Mouse (Mus musculus) kidney, postnatal 0 days (tissue): ENCODE data around the gene Dzip1l. TPM values are rescaled to one million over a fixed set of nuclear protein-coding genes. Genes with fewer than 3 reads are reported as not detected.

Experiments used
- ATAC-seq: fragments of 200-750 bp; cut with Nextera tagmentation; replicated peaks from 2 replicates; pipeline ENCODE4 v1.8.0; 2017; ENCODE audit warnings: low read depth, moderate number of reproducible peaks, moderate TSS enrichment, moderate library complexity; ENCODE audit not compliant: low FRiP score
- DNase-seq: peaks from one replicate; pipeline ENCODE4 v3.0.0-alpha.2; 2016; ENCODE audit warnings: low spot score
- H3K27ac ChIP-seq: fragments of 300-500 bp; sonication (generic); 2 replicates; pipeline ENCODE4 v1.5.1; 2014; ENCODE audit warnings: mild to moderate bottlenecking
- H3K27me3 ChIP-seq: fragments of 300-500 bp; sonication (generic); 2 replicates; pipeline ENCODE4 v1.6.1; 2014; ENCODE audit warnings: low read length, mixed read lengths; ENCODE audit not compliant: insufficient read depth
- H3K36me3 ChIP-seq: fragments of 300-500 bp; sonication (generic); 2 replicates; pipeline ENCODE4 v1.6.1; 2014; ENCODE audit warnings: low read length, mixed read lengths; ENCODE audit not compliant: insufficient read depth
- H3K4me1 ChIP-seq: fragments of 300-500 bp; sonication (generic); replicated peaks from 2 replicates; pipeline ENCODE4 v1.6.1; 2014; ENCODE audit warnings: antibody characterized with exemption, low read length, mixed read lengths; ENCODE audit not compliant: insufficient read depth
- H3K4me2 ChIP-seq: fragments of 300-500 bp; sonication (generic); 2 replicates; pipeline ENCODE4 v1.6.1; 2014; ENCODE audit warnings: mild to moderate bottlenecking, low read length, moderate library complexity, mixed read lengths
- H3K4me3 ChIP-seq: fragments of 300-500 bp; sonication (generic); replicated peaks from 2 replicates; pipeline ENCODE4 v1.5.1; 2014; ENCODE audit warnings: low read depth, low read length
- H3K9ac ChIP-seq: fragments of 300-500 bp; sonication (generic); 2 replicates; pipeline ENCODE4 v1.6.1; 2014; ENCODE audit warnings: low read depth, low read length
- H3K9me3 ChIP-seq: fragments of 300-500 bp; sonication (generic); replicated peaks from 2 replicates; pipeline ENCODE4 v1.6.1; 2016; ENCODE audit warnings: low read length, inconsistent platforms, mixed read lengths
- CTCF ChIP-seq: IDR thresholded peaks from 2 replicates; pipeline ENCODE4 v1.5.1; 2016; ENCODE audit warnings: antibody characterized with exemption, low read depth, mild to moderate bottlenecking, moderate library complexity
- WGBS: fragments of 180-500 bp; shearing (Covaris S2); extraction: QIAGEN DNeasy Blood & Tissue Kit; methylation state at CpG from one replicate; pipeline ENCODE4 v1.1.7; 2014; 5-methylcytosine and 5-hydroxymethylcytosine counted together
- polyA plus RNA-seq: library from polyadenylated mRNA; unstranded; fragments of >200 nt; fragmentation: Nextera tagmentation; extraction: Ambion mirVana; gene quantifications from 2 replicates; pipeline ENCODE4 v1.2.1, GENCODE M21; 2015

Dzip1l gene
- polyA plus RNA-seq, 1 experiment from 2014 or later = 17.3 TPM

DNA sequence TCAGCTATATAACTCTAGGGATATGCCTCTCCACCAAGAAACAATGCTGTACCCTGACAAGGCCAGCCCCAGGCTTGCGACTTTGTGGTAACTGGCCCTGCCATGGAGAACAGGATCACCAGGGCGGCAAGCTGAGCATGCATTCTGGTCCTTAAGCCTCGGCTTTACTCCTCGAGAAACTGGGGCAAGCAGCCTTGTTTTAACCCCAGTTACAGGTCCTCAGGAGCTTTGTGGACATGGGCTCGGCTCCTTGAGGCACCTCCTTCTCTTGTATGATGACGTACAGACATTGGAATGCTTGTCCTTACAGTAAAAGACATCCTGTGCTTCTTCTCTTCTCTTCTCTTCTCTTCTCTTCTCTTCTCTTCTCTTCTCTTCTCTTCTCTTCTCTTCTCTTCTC lies 74.4 kb downstream of the Dzip1l start:
- DNase-seq (no peak), ATAC-seq (no peak)
- Histone ChIP-seq H3K4me3 (no peak overlapping the region), H3K27ac (no peak overlapping the region), H3K9me3 (no peaks in the 10 kb centered on the region), H3K27me3 (no peaks in the 10 kb centered on the region), H3K4me1 (no peaks in the 10 kb centered on the region), H3K9ac (no peak overlapping the region), H3K36me3 (no peaks in the 10 kb centered on the region), H3K4me2 (no peak overlapping the region)
- TF ChIP-seq CTCF = no peak
- 75% methylated on average over 6 of the region's 6 CpGs for WGBS

DNA sequence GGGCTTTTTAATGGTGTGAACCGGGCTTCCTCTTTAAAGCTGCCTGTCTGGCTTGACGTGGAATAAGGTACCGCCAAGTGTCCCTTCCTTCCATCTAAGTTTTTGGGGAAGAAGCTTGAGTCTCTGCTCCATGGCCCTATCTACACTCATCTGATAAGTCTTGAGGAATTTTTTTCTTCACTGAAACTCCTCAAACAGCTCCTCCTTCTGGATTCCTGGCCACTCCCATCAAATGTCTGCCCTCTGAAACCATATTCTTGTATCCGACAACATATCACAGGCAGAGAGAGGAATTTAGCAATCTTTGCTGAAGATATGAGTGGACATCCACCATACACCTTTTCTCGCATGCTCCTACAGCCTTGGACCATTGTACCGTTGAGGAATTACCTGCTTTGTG lies 77.0 kb downstream of the Dzip1l start:
- no peak for TF ChIP-seq CTCF
- H3K27ac ChIP-seq = no peak overlapping the region
- no peaks in the 10 kb centered on the region for H3K9me3 ChIP-seq
- no peaks in the 10 kb centered on the region for H3K27me3 ChIP-seq
- H3K4me3 ChIP-seq = no peak overlapping the region
- H3K4me1 ChIP-seq = no peaks in the 10 kb centered on the region
- no peak overlapping the region for H3K9ac ChIP-seq
- no peak overlapping the region for H3K4me2 ChIP-seq
- DNase-seq = no peak
- 92% methylated on average over 6 of the region's 6 CpGs for WGBS
- no peak for ATAC-seq
- no peaks in the 10 kb centered on the region for H3K36me3 ChIP-seq

DNA sequence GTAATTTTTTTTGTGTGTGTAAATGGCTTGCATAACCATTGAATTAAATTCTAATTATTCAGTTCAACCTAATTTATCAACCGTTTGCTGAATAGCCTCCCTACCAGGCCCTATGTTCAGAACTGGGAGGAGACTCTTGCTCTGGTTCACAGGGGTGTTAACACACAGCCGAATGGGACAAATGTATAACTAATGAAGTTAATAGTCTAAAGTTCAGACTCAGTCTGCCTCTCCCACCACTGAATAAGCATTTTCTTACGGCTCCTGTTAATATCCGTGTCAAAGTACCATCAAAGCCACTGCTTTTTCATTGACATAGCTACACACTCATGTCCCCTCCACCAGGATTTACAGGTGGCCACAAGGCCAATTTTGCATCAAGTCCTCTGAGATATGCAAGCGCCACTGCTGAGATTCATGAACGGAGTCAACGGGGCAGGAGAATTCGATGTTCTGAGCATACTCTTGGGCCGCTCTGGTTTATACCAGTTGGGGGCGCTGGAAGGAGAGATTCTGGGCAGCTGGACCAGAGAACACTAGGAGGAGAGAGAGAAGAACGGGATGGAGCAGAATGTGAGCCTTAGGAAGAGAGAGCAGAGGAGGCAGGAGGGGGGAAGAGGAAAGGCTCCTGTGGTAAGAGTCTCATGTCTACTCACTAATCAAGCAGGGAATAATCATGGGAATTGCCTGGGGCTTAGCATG lies 78.3 kb downstream of the Dzip1l start:
- ATAC-seq (peak; percentile 66), DNase-seq (peak; percentile 5)
- no peaks in the 10 kb centered on the region for H3K9me3 ChIP-seq
- no peak for TF ChIP-seq CTCF
- no peak overlapping the region for H3K4me2 ChIP-seq
- H3K36me3 ChIP-seq = no peaks in the 10 kb centered on the region
- H3K4me3 ChIP-seq = no peak overlapping the region
- H3K9ac ChIP-seq = no peak overlapping the region
- H3K27me3 ChIP-seq = no peaks in the 10 kb centered on the region
- no peaks in the 10 kb centered on the region for H3K4me1 ChIP-seq
- 70% methylated on average over 11 of the region's 11 CpGs for WGBS
- H3K27ac ChIP-seq = no peak overlapping the region

DNA sequence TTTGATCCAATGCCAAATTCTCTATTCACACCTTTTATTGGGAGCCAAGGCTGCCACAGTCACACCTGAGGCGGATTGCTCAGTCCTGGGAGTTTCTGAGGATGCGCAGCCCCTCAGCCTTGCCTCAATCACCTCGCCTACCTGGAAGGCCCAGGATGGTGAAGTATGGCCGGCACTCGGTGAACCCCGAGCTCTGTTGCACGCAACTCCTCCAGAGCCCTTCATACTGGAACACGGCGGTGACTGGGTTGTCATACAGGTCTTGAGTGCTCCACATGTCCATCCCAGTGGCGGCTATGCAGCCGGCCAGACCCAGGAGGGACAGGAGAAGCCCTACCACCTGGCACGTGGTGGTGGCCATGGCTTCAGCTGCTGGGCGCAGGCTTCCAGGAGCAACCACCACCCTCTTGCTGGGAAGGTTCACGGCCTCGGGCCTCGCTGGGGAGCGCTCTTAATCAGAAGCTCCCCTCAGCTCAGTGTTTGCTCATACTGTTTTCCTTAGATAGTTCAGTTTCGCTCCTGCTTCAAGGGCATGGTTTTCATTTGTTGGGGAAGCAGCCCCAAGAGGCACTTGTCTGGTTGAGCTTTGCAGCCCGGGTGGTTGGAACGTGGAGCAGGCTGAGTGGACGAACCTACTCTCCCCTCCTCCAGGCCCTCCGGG lies 80.4 kb downstream of the Dzip1l start:
- ATAC-seq = no peak
- no peak for TF ChIP-seq CTCF
- no peak overlapping the region for H3K27ac ChIP-seq
- H3K9me3 ChIP-seq = no peaks in the 10 kb centered on the region
- no peaks in the 10 kb centered on the region for H3K4me1 ChIP-seq
- H3K27me3 ChIP-seq = no peaks in the 10 kb centered on the region
- DNase-seq = no peak
- no peaks in the 10 kb centered on the region for H3K36me3 ChIP-seq
- no peak overlapping the region for H3K4me2 ChIP-seq
- WGBS = 87% methylated on average over 22 of the region's 22 CpGs
- no peak overlapping the region for H3K9ac ChIP-seq
- H3K4me3 ChIP-seq = no peak overlapping the region

DNA sequence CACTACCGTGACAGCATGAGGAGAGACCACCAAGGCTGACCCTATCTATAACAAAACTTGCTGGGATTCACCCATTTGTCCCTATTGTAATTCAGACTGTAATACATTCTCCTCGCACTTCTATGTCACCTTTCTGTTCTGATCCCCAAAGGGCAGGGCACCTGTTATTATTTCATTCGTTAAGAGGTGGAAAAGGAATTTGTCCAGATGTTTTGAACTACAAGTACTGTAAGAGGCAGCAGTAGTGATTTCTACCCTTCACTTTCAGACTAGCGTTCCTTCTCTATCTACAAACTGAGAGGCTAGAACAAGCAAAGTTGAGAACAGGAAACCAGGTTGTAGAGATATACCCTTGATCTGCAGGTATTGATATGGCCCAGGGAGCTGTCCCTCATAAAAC lies 81.0 kb downstream of the Dzip1l start:
- no peak for ATAC-seq

DNA sequence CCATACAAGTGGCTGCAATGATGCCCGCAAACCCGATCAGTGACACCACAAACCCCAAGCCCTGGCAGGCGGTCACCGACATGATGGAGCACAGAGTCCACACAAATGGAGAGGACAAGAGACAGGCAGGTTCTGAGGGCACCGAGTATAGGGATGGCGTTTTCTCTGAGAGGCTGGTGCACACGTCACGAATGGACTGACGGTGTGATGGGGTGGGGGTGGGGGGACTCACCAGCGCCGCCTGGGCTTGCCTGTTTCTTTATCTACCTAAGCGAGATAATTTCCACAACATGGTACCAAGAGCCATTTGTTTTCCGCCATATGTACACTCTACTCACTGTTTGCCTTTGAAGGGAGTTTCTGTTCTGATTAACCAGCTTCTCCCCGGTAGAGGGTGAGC lies 87.8 kb downstream of the Dzip1l start, which contains the start of gene Cldn18:
Cldn18 (minus strand) TSS at position 134 of the 400 bp plus-strand sequence.
- no peak for TF ChIP-seq CTCF

More for the DNA sequence above, 81.0 kb downstream of the Dzip1l start:
- WGBS = 77% methylated on average over 4 of the region's 4 CpGs
- no peak for TF ChIP-seq CTCF
- H3K27me3 ChIP-seq = no peaks in the 10 kb centered on the region
- no peak overlapping the region for H3K4me3 ChIP-seq
- H3K4me2 ChIP-seq = no peak overlapping the region
- no peaks in the 10 kb centered on the region for H3K9me3 ChIP-seq
- no peaks in the 10 kb centered on the region for H3K4me1 ChIP-seq
- no peaks in the 10 kb centered on the region for H3K36me3 ChIP-seq
- no peak overlapping the region for H3K9ac ChIP-seq
- H3K27ac ChIP-seq = no peak overlapping the region
- no peak for DNase-seq

More for the DNA sequence above, 87.8 kb downstream of the Dzip1l start, which contains the start of gene Cldn18:
- ATAC-seq (no peak), DNase-seq (no peak)
- 94% methylated on average over 14 of the region's 14 CpGs for WGBS
- Histone ChIP-seq H3K9me3 (no peaks in the 10 kb centered on the region), H3K27me3 (no peaks in the 10 kb centered on the region), H3K4me3 (no peak within 1 kb of the TSS), H3K27ac (no peak within 1 kb of the TSS), H3K9ac (no peak within 1 kb of the TSS), H3K4me2 (no peak within 1 kb of the TSS), H3K36me3 (no peaks in the 10 kb centered on the region), H3K4me1 (no peaks in the 10 kb centered on the region)

Other genes with a start within 250 kb of the Dzip1l start
- 19.4 and 19.6 TPM in 2 replicates for gene Mras, start 192.1 kb upstream of the Dzip1l start, polyA plus RNA-seq
- 0.11 TPM in 1 of 2 replicates, not detected in the other for gene Nme9, start 178.0 kb upstream of the Dzip1l start, polyA plus RNA-seq
- gene Armc8, start 60.6 kb upstream of the Dzip1l start, polyA plus RNA-seq = 15.8 and 18.9 TPM in 2 replicates
- gene Dbr1, start 53.7 kb upstream of the Dzip1l start, polyA plus RNA-seq = 17.0 and 21.2 TPM in 2 replicates
- 1.2 and 2.0 TPM in 2 replicates for gene A4gnt, start 17.0 kb upstream of the Dzip1l start, polyA plus RNA-seq
- gene Cldn18, start 87.8 kb downstream of the Dzip1l start, polyA plus RNA-seq = 0.13 TPM in 1 of 2 replicates, not detected in the other
- gene Sox14, start 246.7 kb downstream of the Dzip1l start, polyA plus RNA-seq = not detected in 2 replicates